Mouse (Mus musculus): ENCODE data around the gene Atp2b1. TPM values are rescaled to one million over a fixed set of nuclear protein-coding genes. Genes with fewer than 3 reads are reported as not detected.
"Not testable (repeated sequence)": the region's sequence is repeated elsewhere in the genome, so short reads cannot be mapped to it uniquely, and the experiment has no call there.

Gene Atp2b1
- polyA plus RNA-seq, 1 experiment from 2014 or later = 305 TPM

DNA sequence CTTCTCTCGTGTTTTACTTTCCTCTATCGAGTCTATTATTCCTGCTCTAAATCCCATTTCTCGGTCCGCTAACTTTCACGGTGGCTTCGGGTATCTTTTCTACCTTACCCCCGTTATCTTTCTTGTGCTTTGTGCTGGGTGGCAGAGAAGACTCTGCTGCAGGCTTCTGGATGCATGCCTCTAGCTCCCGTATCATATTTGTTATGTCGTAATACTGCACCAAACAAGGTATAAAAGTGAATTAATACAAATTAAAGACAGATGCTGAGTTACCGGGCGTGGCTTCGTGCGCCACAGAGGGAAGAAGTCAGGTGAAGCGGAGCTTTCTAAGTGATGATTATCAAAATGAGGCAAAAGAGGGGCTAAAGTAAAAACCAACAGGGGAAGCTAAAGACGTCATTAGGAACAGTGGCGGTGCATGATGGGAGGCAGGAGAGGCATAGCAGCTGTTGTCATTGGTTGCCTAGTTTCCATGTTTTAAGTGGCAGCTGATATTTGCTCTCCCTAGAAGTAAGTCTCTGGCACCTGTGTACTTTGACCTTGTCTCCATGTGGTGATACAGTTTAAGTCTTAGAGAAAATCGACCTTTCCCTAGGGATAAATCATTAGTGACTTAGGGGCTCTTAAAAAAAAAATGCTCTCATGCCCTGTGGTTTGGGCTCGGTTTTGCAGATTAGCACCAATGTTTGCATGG is 58.9 kb downstream of the Atp2b1 start:
- Histone ChIP-seq H3K9ac (no peak overlapping the region), H3K4me1 (replicated peaks) (peaks cover 18% of the 10 kb centered on the region), H3K27ac (replicated peaks) (no peak overlapping the region), H3K4me3 (no peak overlapping the region), H3K36me3 (peaks cover 14% of the 10 kb centered on the region), H3K9me3 (no peaks in the 10 kb centered on the region), H3K4me2 (no peak overlapping the region), H3K27me3 (no peaks in the 10 kb centered on the region)
- 88% methylated on average over 18 of the region's 18 CpGs for WGBS
- ATAC-seq (ENCODE audit: low FRiP score, low read depth) = no peak

DNA sequence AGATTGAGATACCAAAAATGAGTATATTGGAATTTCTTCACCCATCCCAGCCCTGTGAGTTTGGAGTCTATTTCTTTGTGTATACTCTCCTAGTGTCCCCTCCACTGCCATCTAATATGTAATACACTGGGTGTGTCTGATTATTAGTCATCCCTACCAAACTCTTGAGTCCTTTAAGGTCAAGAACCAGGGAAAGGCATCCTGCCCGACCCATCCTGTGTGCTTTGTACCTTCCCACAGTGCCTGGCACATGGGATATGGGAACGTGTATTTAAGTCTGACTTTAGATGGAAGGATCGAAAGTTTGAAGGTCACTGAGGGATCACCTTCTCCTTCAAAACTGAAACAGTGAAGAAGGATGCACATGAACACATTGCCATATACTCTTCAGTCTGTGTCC is 60.4 kb downstream of the Atp2b1 start:
- Histone ChIP-seq H3K27ac (replicated peaks) (no peak overlapping the region), H3K36me3 (peaks cover 6% of the 10 kb centered on the region; the same call in 1 of the 2 replicates), H3K4me1 (replicated peaks) (peaks cover 18% of the 10 kb centered on the region), H3K9me3 (no peaks in the 10 kb centered on the region), H3K9ac (no peak overlapping the region), H3K4me3 (no peak overlapping the region), H3K4me2 (no peak overlapping the region), H3K27me3 (no peaks in the 10 kb centered on the region)
- 94% methylated on average over 3 of the region's 3 CpGs for WGBS
- ATAC-seq (ENCODE audit: low FRiP score, low read depth) = no peak

- H3K36me3 ChIP-seq = 0 out of 2 replicates have a peak, but pooled peaks cover 3% of the 10 kb centered on the region
- peaks cover 18% of the 10 kb centered on the region for H3K4me1 ChIP-seq (replicated peaks)
- no peak overlapping the region for H3K4me2 ChIP-seq
- no peak overlapping the region for H3K27ac ChIP-seq (replicated peaks)
- WGBS = 69% methylated on average over 6 of the region's 6 CpGs
- H3K9ac ChIP-seq = no peak overlapping the region
- no peak overlapping the region for H3K4me3 ChIP-seq
- no peak for ATAC-seq (ENCODE audit: low FRiP score, low read depth)
- H3K27me3 ChIP-seq = no peaks in the 10 kb centered on the region
- no peaks in the 10 kb centered on the region for H3K9me3 ChIP-seq
These were observed 61.4 kb downstream of the Atp2b1 start for GRCm38 (mm10) chr10:98975611-98976010.

GRCm38 (mm10) chr10:98976877-98977494 is 62.8 kb downstream of the Atp2b1 start:
- H3K36me3 ChIP-seq = no peaks in the 10 kb centered on the region
- no peak overlapping the region for H3K9ac ChIP-seq
- no peaks in the 10 kb centered on the region for H3K9me3 ChIP-seq
- no peak for ATAC-seq (ENCODE audit: low FRiP score, low read depth)
- H3K4me3 ChIP-seq = no peak overlapping the region
- WGBS = 45% methylated on average over 6 of the region's 6 CpGs
- no peak overlapping the region for H3K27ac ChIP-seq (replicated peaks)
- no peaks in the 10 kb centered on the region for H3K27me3 ChIP-seq
- no peak overlapping the region for H3K4me2 ChIP-seq
- H3K4me1 ChIP-seq (replicated peaks) = peaks cover 17% of the 10 kb centered on the region

GRCm38 (mm10) chr10:98978766-98979165 is 64.6 kb downstream of the Atp2b1 start:
- H3K9ac ChIP-seq = no peak overlapping the region
- H3K4me2 ChIP-seq = no peak overlapping the region
- H3K27me3 ChIP-seq = no peaks in the 10 kb centered on the region
- no peak overlapping the region for H3K4me3 ChIP-seq
- no peaks in the 10 kb centered on the region for H3K9me3 ChIP-seq
- ATAC-seq (ENCODE audit: low FRiP score, low read depth) = no peak
- peaks cover 12% of the 10 kb centered on the region for H3K4me1 ChIP-seq (replicated peaks)
- no peak overlapping the region for H3K27ac ChIP-seq (replicated peaks)
- H3K36me3 ChIP-seq = no peaks in the 10 kb centered on the region
- 86% methylated on average over 6 of the region's 6 CpGs for WGBS

DNA sequence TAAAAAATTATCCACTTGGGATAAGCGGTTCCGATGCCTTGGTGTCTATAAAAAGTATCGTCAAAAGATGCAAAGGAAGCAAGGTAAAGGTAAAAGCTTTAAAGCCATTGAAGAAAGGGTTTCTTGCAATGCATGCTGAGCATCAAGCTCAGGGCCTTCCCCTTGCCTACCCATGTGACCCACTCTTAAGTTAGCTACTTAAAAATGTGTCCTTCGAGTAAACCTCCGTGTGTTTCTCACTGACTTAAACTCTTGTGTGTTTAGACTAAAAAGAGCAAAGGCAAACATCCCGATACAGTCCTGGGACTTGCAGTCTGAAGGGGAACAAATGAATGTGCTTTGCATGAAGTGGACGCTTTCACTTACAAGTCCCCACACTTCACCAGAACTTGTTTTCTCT is 65.1 kb downstream of the Atp2b1 start:
- WGBS = 85% methylated on average over 7 of the region's 7 CpGs
- Histone ChIP-seq H3K4me1 (replicated peaks) (peaks cover 12% of the 10 kb centered on the region), H3K9me3 (no peaks in the 10 kb centered on the region), H3K27me3 (no peaks in the 10 kb centered on the region), H3K4me2 (no peak overlapping the region), H3K27ac (replicated peaks) (no peak overlapping the region), H3K36me3 (no peaks in the 10 kb centered on the region), H3K9ac (no peak overlapping the region), H3K4me3 (no peak overlapping the region)
- ATAC-seq (ENCODE audit: low FRiP score, low read depth) = no peak

DNA sequence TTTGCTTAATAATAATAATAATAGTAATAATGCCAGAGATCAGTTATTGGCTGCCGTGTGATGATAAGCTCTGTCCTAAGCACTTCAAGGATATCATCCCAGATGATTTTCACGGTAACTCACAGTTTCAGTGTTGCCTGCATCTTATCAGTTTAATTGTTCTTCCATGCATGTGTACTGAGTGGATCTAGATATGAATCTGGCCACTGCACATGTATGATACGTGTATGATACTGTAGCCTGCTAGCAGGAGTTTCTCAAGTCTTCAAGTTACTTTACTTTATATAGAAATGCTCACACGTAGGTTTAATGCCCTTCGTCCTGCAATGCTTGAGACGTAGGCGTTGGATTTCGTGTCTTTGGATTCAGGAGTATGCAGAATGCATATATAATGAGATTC is 65.7 kb downstream of the Atp2b1 start:
- H3K27me3 ChIP-seq = no peaks in the 10 kb centered on the region
- H3K9me3 ChIP-seq = no peaks in the 10 kb centered on the region
- 68% methylated on average over 8 of the region's 8 CpGs for WGBS
- H3K9ac ChIP-seq = no peak overlapping the region
- H3K4me3 ChIP-seq = no peak overlapping the region
- ATAC-seq (ENCODE audit: low FRiP score, low read depth) = no peak
- no peaks in the 10 kb centered on the region for H3K36me3 ChIP-seq
- no peak overlapping the region for H3K4me2 ChIP-seq
- H3K4me1 ChIP-seq (replicated peaks) = peaks cover 12% of the 10 kb centered on the region
- no peak overlapping the region for H3K27ac ChIP-seq (replicated peaks)

DNA sequence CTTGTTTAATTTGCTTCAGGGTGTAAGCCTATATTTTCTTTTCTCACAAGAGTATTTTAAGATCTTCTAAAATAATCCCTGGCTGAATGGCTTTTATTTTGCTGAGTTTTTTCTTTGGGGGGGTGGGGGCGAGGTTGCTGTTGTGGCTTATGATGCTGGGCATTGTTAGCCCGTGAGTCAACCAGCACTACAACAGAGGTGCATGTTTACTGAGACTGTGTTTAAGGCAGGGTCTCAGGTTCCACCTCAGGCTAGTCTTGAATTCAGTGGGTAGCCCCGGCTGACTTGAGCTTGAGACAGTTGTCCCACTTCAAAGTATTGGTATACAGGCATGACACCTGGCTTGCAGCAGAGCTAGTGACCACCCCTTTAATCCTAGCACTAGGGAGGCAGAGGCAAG is 77.8 kb downstream of the Atp2b1 start:
- no peak overlapping the region for H3K4me3 ChIP-seq
- WGBS = 89% methylated on average over 3 of the region's 3 CpGs
- no peak for ATAC-seq (ENCODE audit: low FRiP score, low read depth)
- no peak overlapping the region for H3K9ac ChIP-seq
- no peak overlapping the region for H3K27ac ChIP-seq (replicated peaks)
- no peaks in the 10 kb centered on the region for H3K9me3 ChIP-seq
- no peak overlapping the region for H3K4me2 ChIP-seq
- no peaks in the 10 kb centered on the region for H3K27me3 ChIP-seq
- no peaks in the 10 kb centered on the region for H3K4me1 ChIP-seq (replicated peaks)
- H3K36me3 ChIP-seq = peaks cover 53% of the 10 kb centered on the region

DNA sequence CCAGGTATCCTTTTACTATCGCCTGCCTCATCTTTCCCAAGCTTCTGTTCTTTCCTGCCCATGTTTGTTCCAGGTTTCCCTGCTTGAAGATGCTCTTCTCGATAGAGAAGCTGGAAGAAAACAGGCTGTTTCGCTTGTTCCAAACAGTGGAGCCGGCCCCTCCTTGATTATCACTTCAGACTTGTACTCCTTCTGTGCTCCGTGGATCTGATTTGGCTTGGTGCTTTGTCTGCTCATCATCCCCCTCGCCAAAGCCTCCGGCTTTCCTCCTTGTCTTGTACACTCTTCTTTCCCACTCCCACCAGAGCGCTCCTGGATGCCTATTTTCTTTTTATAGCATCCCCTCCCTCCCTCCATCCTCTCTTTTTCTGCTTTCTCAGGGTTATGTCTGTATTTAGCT is 79.0 kb downstream of the Atp2b1 start:
- H3K27me3 ChIP-seq = no peaks in the 10 kb centered on the region
- peaks cover 54% of the 10 kb centered on the region for H3K36me3 ChIP-seq
- H3K4me1 ChIP-seq (replicated peaks) = no peaks in the 10 kb centered on the region
- H3K9me3 ChIP-seq = no peaks in the 10 kb centered on the region
- no peak for ATAC-seq (ENCODE audit: low FRiP score, low read depth)
- no peak overlapping the region for H3K4me2 ChIP-seq
- no peak overlapping the region for H3K27ac ChIP-seq (replicated peaks)
- 91% methylated on average over 8 of the region's 8 CpGs for WGBS
- no peak overlapping the region for H3K9ac ChIP-seq
- H3K4me3 ChIP-seq = no peak overlapping the region

GRCm38 (mm10) chr10:98995016-98995747 is 81.0 kb downstream of the Atp2b1 start:
- not testable (repeated sequence) for H3K9ac ChIP-seq; H3K27me3 ChIP-seq; H3K27ac ChIP-seq (replicated peaks); H3K4me3 ChIP-seq; H3K4me1 ChIP-seq (replicated peaks); H3K4me2 ChIP-seq; ATAC-seq (ENCODE audit: low FRiP score, low read depth); H3K9me3 ChIP-seq
- WGBS = 93% methylated on average over 6 of the region's 6 CpGs
- peaks cover 58% of the 10 kb centered on the region for H3K36me3 ChIP-seq

- Histone ChIP-seq H3K27ac (replicated peaks) (no peak overlapping the region), H3K4me2 (no peak overlapping the region), H3K4me3 (no peak overlapping the region), H3K9ac (no peak overlapping the region), H3K36me3 (peaks cover 48% of the 10 kb centered on the region), H3K27me3 (no peaks in the 10 kb centered on the region), H3K4me1 (replicated peaks) (no peaks in the 10 kb centered on the region), H3K9me3 (no peaks in the 10 kb centered on the region)
- 95% methylated on average over 3 of the region's 3 CpGs for WGBS
- no peak for ATAC-seq (ENCODE audit: low FRiP score, low read depth)
These were observed 90.7 kb downstream of the Atp2b1 start for GRCm38 (mm10) chr10:99004866-99005265.

DNA sequence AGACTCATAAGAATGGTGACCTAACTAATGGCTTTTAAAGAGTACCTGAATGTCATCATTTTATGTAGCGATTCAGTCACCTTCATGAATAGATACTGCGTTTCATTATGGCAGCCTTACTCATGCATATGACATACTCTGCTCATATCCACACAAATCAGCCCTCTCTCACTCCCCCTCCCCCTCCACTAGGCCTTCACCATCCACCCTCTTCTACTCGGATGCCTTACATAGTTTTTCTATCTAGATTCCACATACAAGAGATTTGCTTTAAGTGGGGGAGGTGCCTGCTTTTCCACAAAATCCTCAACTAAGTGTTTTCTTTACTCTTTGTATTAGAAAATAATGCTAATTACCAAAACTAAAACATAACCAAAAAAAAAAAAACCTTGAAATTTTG is 96.9 kb downstream of the Atp2b1 start:
- H3K36me3 ChIP-seq = peaks cover 35% of the 10 kb centered on the region
- H3K9ac ChIP-seq = no peak overlapping the region
- no peaks in the 10 kb centered on the region for H3K9me3 ChIP-seq
- H3K4me1 ChIP-seq (replicated peaks) = no peaks in the 10 kb centered on the region
- H3K27me3 ChIP-seq = no peaks in the 10 kb centered on the region
- no peak overlapping the region for H3K27ac ChIP-seq (replicated peaks)
- 83% methylated on average over 3 of the region's 3 CpGs for WGBS
- H3K4me3 ChIP-seq = no peak overlapping the region
- H3K4me2 ChIP-seq = no peak overlapping the region
- ATAC-seq (ENCODE audit: low FRiP score, low read depth) = no peak
